Mouse (Mus musculus) thymus, adult 2 months (tissue): ENCODE data around the gene Zfp287. TPM values are rescaled to one million over a fixed set of nuclear protein-coding genes. Genes with fewer than 3 reads are reported as not detected.
A peak's percentile ranks its signal among the peaks of the same experiment; 100 is the strongest.

ENCODE experiments used
- DNase-seq: peaks from one replicate; pipeline ENCODE4 v3.0.0; 2021
- H3K27ac ChIP-seq: fragments of 200-500 bp; 2 replicates; pipeline ENCODE4 v1.5.1; 2012; ENCODE audit warnings: low read length, control low read depth; ENCODE audit not compliant: control insufficient read depth, insufficient read depth
- H3K27me3 ChIP-seq: fragments of 200-500 bp; 2 replicates; pipeline ENCODE4 v1.6.1; 2012; ENCODE audit warnings: mild to moderate bottlenecking, low read length, moderate library complexity, mixed read lengths; ENCODE audit not compliant: control insufficient read depth, insufficient read depth
- H3K36me3 ChIP-seq: fragments of 200-500 bp; 2 replicates; pipeline ENCODE4 v1.6.1; 2012; ENCODE audit warnings: mild to moderate bottlenecking, low read length, moderate library complexity; ENCODE audit not compliant: control insufficient read depth, insufficient read depth
- H3K4me1 ChIP-seq: fragments of 200-500 bp; replicated peaks from 2 replicates; pipeline ENCODE4 v1.6.1; 2012; ENCODE audit warnings: low read length; ENCODE audit not compliant: control insufficient read depth, insufficient read depth
- H3K4me3 ChIP-seq: fragments of 200-500 bp; 2 replicates; pipeline ENCODE4 v1.5.1; 2012; ENCODE audit warnings: mild to moderate bottlenecking, low read length, control low read depth, moderate library complexity; ENCODE audit not compliant: control insufficient read depth, insufficient read depth
- CTCF ChIP-seq: fragments of 200-500 bp; IDR thresholded peaks from 2 replicates; pipeline ENCODE4 v1.5.1; 2012; ENCODE audit warnings: mild to moderate bottlenecking, control low read depth, low read length, moderate library complexity, borderline replicate concordance; ENCODE audit not compliant: control insufficient read depth, poor library complexity, insufficient read depth; ENCODE audit errors: extremely low read depth
- POLR2A ChIP-seq: fragments of 200-500 bp; IDR thresholded peaks from 2 replicates; pipeline ENCODE4 v1.6.1; 2012; ENCODE audit warnings: mild to moderate bottlenecking, low read length, control low read depth, moderate library complexity; ENCODE audit not compliant: control insufficient read depth, poor library complexity, insufficient read depth; ENCODE audit errors: extremely low read depth
- WGBS: fragments of 180-500 bp; shearing (Covaris S2); methylation state at CpG from one replicate; pipeline ENCODE4 v1.1.7; 2018; 5-methylcytosine and 5-hydroxymethylcytosine counted together
- polyA plus RNA-seq: library from polyadenylated mRNA; depleted of rRNA; stranded (reverse); fragments of >200 nt; gene quantifications from 2 replicates; pipeline ENCODE4 v1.2.3, GENCODE M21; 2012

The Zfp287 gene
- polyA plus RNA-seq, 1 experiment: 1.9 TPM

GRCm38 (mm10) chr11:62710657-62711056, 21.0 kb downstream of the Zfp287 start:
- no peaks in the 10 kb centered on the region for H3K4me1 ChIP-seq
- H3K27me3 ChIP-seq: no peaks in the 10 kb centered on the region
- no peak overlapping the region for H3K4me3 ChIP-seq
- DNase-seq: no peak
- no peak for TF ChIP-seq POLR2A
- TF ChIP-seq CTCF: no peak
- no peaks in the 10 kb centered on the region for H3K36me3 ChIP-seq
- no peak overlapping the region for H3K27ac ChIP-seq
- WGBS: 96% methylated on average over 5 of the region's 5 CpGs

- WGBS: 93% methylated on average over 7 of the region's 7 CpGs
- no peak for TF ChIP-seq CTCF
- TF ChIP-seq POLR2A: no peak
- no peak overlapping the region for H3K27ac ChIP-seq
These were observed 23.5 kb downstream of the Zfp287 start for GRCm38 (mm10) chr11:62708252-62708651.

GRCm38 (mm10) chr11:62706141-62706540, 25.6 kb downstream of the Zfp287 start:
- Histone ChIP-seq H3K27me3 (no peaks in the 10 kb centered on the region), H3K4me3 (no peak overlapping the region), H3K27ac (no peak overlapping the region), H3K36me3 (no peaks in the 10 kb centered on the region), H3K4me1 (no peaks in the 10 kb centered on the region)
- 89% methylated on average over 2 of the region's 2 CpGs for WGBS
- DNase-seq: no peak
- TF ChIP-seq POLR2A (no peak), CTCF (no peak)

More at GRCm38 (mm10) chr11:62708252-62708651, 23.5 kb downstream of the Zfp287 start:
- no peak for DNase-seq
- no peak overlapping the region for H3K4me3 ChIP-seq
- no peaks in the 10 kb centered on the region for H3K4me1 ChIP-seq
- no peaks in the 10 kb centered on the region for H3K27me3 ChIP-seq
- H3K36me3 ChIP-seq: no peaks in the 10 kb centered on the region

GRCm38 (mm10) chr11:62701218-62701617, 30.5 kb downstream of the Zfp287 start:
- no peak overlapping the region for H3K27ac ChIP-seq
- H3K4me1 ChIP-seq: no peaks in the 10 kb centered on the region
- no peaks in the 10 kb centered on the region for H3K27me3 ChIP-seq
- H3K36me3 ChIP-seq: no peaks in the 10 kb centered on the region
- TF ChIP-seq CTCF (no peak), POLR2A (no peak)
- 90% methylated on average over 1 of the region's 1 CpGs for WGBS
- H3K4me3 ChIP-seq: no peak overlapping the region
- no peak for DNase-seq

- H3K27me3 ChIP-seq: no peaks in the 10 kb centered on the region
- DNase-seq: peak; percentile 7
- H3K27ac ChIP-seq: no peak overlapping the region
- H3K36me3 ChIP-seq: no peaks in the 10 kb centered on the region
- WGBS: 64% methylated on average over 4 of the region's 4 CpGs
- H3K4me1 ChIP-seq: no peaks in the 10 kb centered on the region
- TF ChIP-seq POLR2A: no peak
- no peak for TF ChIP-seq CTCF
- no peak overlapping the region for H3K4me3 ChIP-seq
These were observed 32.0 kb downstream of the Zfp287 start for GRCm38 (mm10) chr11:62699749-62700148.

- WGBS: 96% methylated on average over 8 of the region's 8 CpGs
- Histone ChIP-seq H3K27ac (no peak overlapping the region), H3K36me3 (no peaks in the 10 kb centered on the region), H3K4me3 (no peak overlapping the region), H3K27me3 (no peaks in the 10 kb centered on the region), H3K4me1 (no peaks in the 10 kb centered on the region)
- no peak for DNase-seq
- no peak for TF ChIP-seq CTCF
These were observed 36.6 kb downstream of the Zfp287 start for GRCm38 (mm10) chr11:62695126-62695525.
